Mouse (Mus musculus): ENCODE results near the gene Serpine2. TPM values are rescaled to one million over a fixed set of nuclear protein-coding genes. Genes with fewer than 3 reads are reported as not detected.

Gene Serpine2
- total and polyA plus RNA-seq, 3 experiments, result not detected

DNA sequence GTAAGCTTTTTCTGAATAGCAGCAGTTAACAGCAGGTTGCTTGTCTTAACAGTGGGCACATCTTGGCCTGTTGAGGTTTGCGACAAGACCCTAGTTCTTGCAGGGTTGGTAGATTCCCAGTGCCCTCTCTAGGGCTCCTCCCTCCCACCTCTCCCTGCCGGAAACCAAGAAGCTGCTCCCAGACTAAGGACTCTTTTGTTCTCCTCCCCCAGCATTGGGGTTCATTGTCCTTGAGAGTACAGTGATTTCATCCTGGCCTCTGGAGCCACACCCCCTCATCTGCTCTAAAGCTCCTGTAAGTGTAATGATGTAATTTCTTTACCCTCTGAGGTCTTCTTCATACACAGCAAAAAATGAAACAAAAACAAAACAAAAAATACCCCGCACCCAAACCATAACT lies 13.8 kb upstream of the Serpine2 start:
- no peaks in the 10 kb centered on the region for H3K36me3 ChIP-seq (ENCODE audit: control insufficient read depth in 1 of 2, insufficient read depth in 2 of 2, low read length in 2 of 2)
- no peak overlapping the region for H3K27ac ChIP-seq (ENCODE audit: control insufficient read depth, low read depth, low read length)
- H3K9me3 ChIP-seq (replicated peaks; ENCODE audit: insufficient read depth, low read length), result no peaks in the 10 kb centered on the region
- DNase-seq (ENCODE audit: low read depth, low spot score), result no peak
- H3K9ac ChIP-seq (ENCODE audit: control insufficient read depth, low read depth, low read length, poor library complexity, severe bottlenecking), result no peak overlapping the region
- no peaks in the 10 kb centered on the region for H3K4me1 ChIP-seq (ENCODE audit: control insufficient read depth in 1 of 2, insufficient read depth in 2 of 2, low read length in 2 of 2)
- H3K27me3 ChIP-seq (ENCODE audit: control insufficient read depth in 1 of 2, insufficient read depth in 2 of 2, low read length in 2 of 2), result no peaks in the 10 kb centered on the region
- TF ChIP-seq SMC3 (IDR thresholded peaks at IDR 0.05; ENCODE audit: low read depth, low read length), result no peak
- TF ChIP-seq UBTF (IDR thresholded peaks at IDR 0.05; ENCODE audit: borderline replicate concordance, insufficient read depth, low read depth, low read length), result no peak
- TF ChIP-seq E2F4 (IDR thresholded peaks at IDR 0.05; ENCODE audit: borderline replicate concordance, low read depth, low read length), result no peak
- no peak for TF ChIP-seq ETS1 (IDR thresholded peaks at IDR 0.05; ENCODE audit: low read depth, low read length)
- H3K79me2 ChIP-seq (ENCODE audit: control insufficient read depth, insufficient read depth, low read length, poor library complexity), result no peaks in the 10 kb centered on the region
- H3K4me3 ChIP-seq (ENCODE audit: control insufficient read depth in 1 of 2, insufficient read depth in 1 of 2, low read depth in 2 of 2, low read length in 2 of 2), result no peak overlapping the region

DNA sequence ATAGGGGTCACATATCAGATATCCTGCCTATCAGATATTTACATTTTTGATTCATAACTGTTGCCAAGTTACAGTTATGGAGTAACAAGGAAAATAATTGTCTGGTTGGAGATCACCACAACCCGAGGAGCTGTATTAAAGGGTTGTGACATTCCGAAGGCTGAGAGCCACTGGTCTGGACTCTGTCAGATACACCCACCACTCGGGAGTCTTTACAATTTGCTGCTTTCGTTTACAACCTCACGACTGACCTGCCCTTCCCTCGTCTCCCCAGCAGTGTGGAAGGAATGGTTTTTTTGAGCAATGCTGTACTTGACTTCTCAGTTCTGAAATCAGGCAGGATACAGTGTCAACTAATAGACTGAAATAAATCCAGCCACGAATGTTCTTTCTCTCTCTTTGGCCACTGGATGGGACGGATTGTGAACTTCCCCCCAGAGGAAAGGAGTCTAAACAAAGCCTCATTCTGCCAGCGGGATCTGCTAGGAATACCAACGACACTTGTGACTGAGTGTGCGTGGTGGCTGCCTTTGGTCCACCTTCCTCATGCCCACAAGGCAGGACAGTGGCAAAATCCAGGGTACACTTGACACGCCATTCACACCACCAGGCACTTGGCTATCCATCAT lies 455 bp downstream of the Serpine2 start:
- no peaks in the 10 kb centered on the region for H3K4me1 ChIP-seq (ENCODE audit: control insufficient read depth in 1 of 2, insufficient read depth in 2 of 2, low read length in 2 of 2)
- no peaks in the 10 kb centered on the region for H3K27me3 ChIP-seq (ENCODE audit: control insufficient read depth in 1 of 2, insufficient read depth in 2 of 2, low read length in 2 of 2)
- H3K4me3 ChIP-seq (ENCODE audit: control insufficient read depth in 1 of 2, insufficient read depth in 1 of 2, low read depth in 2 of 2, low read length in 2 of 2), result no peak overlapping the region

DNA sequence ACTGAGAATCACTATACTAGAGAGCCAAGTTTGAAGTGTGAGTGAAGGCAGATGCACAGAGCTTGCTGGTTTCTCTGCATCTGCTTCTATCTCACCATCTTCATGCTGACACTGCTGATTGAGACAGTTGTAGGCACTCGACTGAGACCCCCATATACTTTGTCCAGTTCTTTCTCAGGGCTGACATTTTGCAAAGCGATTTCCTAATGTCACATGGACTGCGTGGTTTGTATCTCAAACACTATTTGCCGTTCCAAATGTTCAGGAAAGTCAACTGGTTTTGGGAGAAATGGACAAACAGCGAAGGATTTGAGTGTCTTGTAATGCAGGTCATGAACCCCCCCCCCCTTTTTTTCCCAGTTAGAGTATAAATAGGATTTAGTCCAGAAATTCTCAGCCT lies 1.0 kb downstream of the Serpine2 start:
- TF ChIP-seq SIN3A (IDR thresholded peaks at IDR 0.05; ENCODE audit: low read length), result no peak
- TF ChIP-seq CHD2 (IDR thresholded peaks at IDR 0.05; ENCODE audit: low read length), result no peak
- TF ChIP-seq CTCF (IDR thresholded peaks at IDR 0.05 in 2 of 3, conservative IDR thresholded peaks at IDR 0.05 in 1 of 3; ENCODE audit: control insufficient read depth in 1 of 3, insufficient read depth in 1 of 3, low read depth in 2 of 3, low read length in 3 of 3, poor library complexity in 1 of 3, severe bottlenecking in 1 of 3), result no peak
- no peak for TF ChIP-seq NELFE (IDR thresholded peaks at IDR 0.05; ENCODE audit: low read depth, low read length)
- TF ChIP-seq ZC3H11A (IDR thresholded peaks at IDR 0.05; ENCODE audit: low read depth, low read length), result no peak
- no peak for TF ChIP-seq MAFK (IDR thresholded peaks at IDR 0.05; ENCODE audit: borderline replicate concordance, low read depth, low read length)
- TF ChIP-seq POLR2AphosphoS2 (IDR thresholded peaks at IDR 0.05; ENCODE audit: low read length), result no peak
- no peak for TF ChIP-seq RCOR1 (IDR thresholded peaks at IDR 0.05; ENCODE audit: low read depth, low read length)
- no peak for TF ChIP-seq CHD1 (IDR thresholded peaks at IDR 0.05; ENCODE audit: low read depth, low read length)
- TF ChIP-seq MAX (IDR thresholded peaks at IDR 0.05; ENCODE audit: low read length), result no peak
- TF ChIP-seq MXI1 (IDR thresholded peaks at IDR 0.05; ENCODE audit: low read depth, low read length), result no peak
- Histone ChIP-seq H3K4me3 (ENCODE audit: control insufficient read depth in 1 of 2, insufficient read depth in 1 of 2, low read depth in 2 of 2, low read length in 2 of 2) (no peak overlapping the region), H3K36me3 (ENCODE audit: control insufficient read depth in 1 of 2, insufficient read depth in 2 of 2, low read length in 2 of 2) (no peaks in the 10 kb centered on the region), H3K9me3 (replicated peaks; ENCODE audit: insufficient read depth, low read length) (no peaks in the 10 kb centered on the region), H3K9ac (ENCODE audit: control insufficient read depth, low read depth, low read length, poor library complexity, severe bottlenecking) (no peak overlapping the region), H3K27me3 (ENCODE audit: control insufficient read depth in 1 of 2, insufficient read depth in 2 of 2, low read length in 2 of 2) (no peaks in the 10 kb centered on the region), H3K79me2 (ENCODE audit: control insufficient read depth, insufficient read depth, low read length, poor library complexity) (no peaks in the 10 kb centered on the region), H3K4me1 (ENCODE audit: control insufficient read depth in 1 of 2, insufficient read depth in 2 of 2, low read length in 2 of 2) (no peaks in the 10 kb centered on the region), H3K27ac (ENCODE audit: control insufficient read depth, low read depth, low read length) (no peak overlapping the region)
- no peak for DNase-seq (ENCODE audit: low read depth, low spot score)

More for the DNA sequence above, 455 bp downstream of the Serpine2 start:
- no peaks in the 10 kb centered on the region for H3K79me2 ChIP-seq (ENCODE audit: control insufficient read depth, insufficient read depth, low read length, poor library complexity)
- no peak overlapping the region for H3K27ac ChIP-seq (ENCODE audit: control insufficient read depth, low read depth, low read length)
- no peaks in the 10 kb centered on the region for H3K9me3 ChIP-seq (replicated peaks; ENCODE audit: insufficient read depth, low read length)
- no peak overlapping the region for H3K9ac ChIP-seq (ENCODE audit: control insufficient read depth, low read depth, low read length, poor library complexity, severe bottlenecking)
- no peak for DNase-seq (ENCODE audit: low read depth, low spot score)
- no peak for TF ChIP-seq USF2 (IDR thresholded peaks at IDR 0.05; ENCODE audit: borderline replicate concordance in 1 of 2, insufficient read depth in 1 of 2, low read depth in 1 of 2, low read length in 2 of 2)
- TF ChIP-seq POLR2A (IDR thresholded peaks at IDR 0.05; ENCODE audit: control insufficient read depth in 1 of 2, insufficient read depth in 1 of 2, low read depth in 1 of 2, low read length in 2 of 2, poor library complexity in 1 of 2), result no peak
- TF ChIP-seq POLR2AphosphoS5 (IDR thresholded peaks at IDR 0.05; ENCODE audit: borderline replicate concordance, low read depth, low read length), result no peak
- no peak for TF ChIP-seq EP300 (IDR thresholded peaks at IDR 0.05; ENCODE audit: low read depth in 1 of 2, low read length in 2 of 2)
- no peak for TF ChIP-seq E2F4 (IDR thresholded peaks at IDR 0.05; ENCODE audit: borderline replicate concordance, low read depth, low read length)
- TF ChIP-seq ETS1 (IDR thresholded peaks at IDR 0.05; ENCODE audit: low read depth, low read length), result no peak
- TF ChIP-seq BHLHE40 (IDR thresholded peaks at IDR 0.05; ENCODE audit: borderline replicate concordance, low read depth, low read length), result no peak
- H3K36me3 ChIP-seq (ENCODE audit: control insufficient read depth in 1 of 2, insufficient read depth in 2 of 2, low read length in 2 of 2), result no peaks in the 10 kb centered on the region

Measured in MEL (cell line).